Mouse (Mus musculus) thymus, adult 18-20 months (tissue): Measurements from ENCODE around the gene Zfp462.
"Not testable (repeated sequence)": the region's sequence is repeated elsewhere in the genome, so short reads cannot be mapped to it uniquely, and the experiment has no call there.

Experiments
- DNase-seq, 2 experiments: peaks; one replicate each; pipeline ENCODE4 v3.0.0; 2022; ENCODE audit warnings: mixed read lengths in 2 of 2

Gene Zfp462

GRCm38 (mm10) chr4:54953657-54954395, 9.0 kb downstream of the Zfp462 start:
- no peak for DNase-seq

GRCm38 (mm10) chr4:54954455-54954854, 9.6 kb downstream of the Zfp462 start:
- DNase-seq, result no peak

GRCm38 (mm10) chr4:54960776-54961175, 15.9 kb downstream of the Zfp462 start:
- DNase-seq, result no peak

GRCm38 (mm10) chr4:54962141-54962540, 17.3 kb downstream of the Zfp462 start:
- no peak for DNase-seq

DNA sequence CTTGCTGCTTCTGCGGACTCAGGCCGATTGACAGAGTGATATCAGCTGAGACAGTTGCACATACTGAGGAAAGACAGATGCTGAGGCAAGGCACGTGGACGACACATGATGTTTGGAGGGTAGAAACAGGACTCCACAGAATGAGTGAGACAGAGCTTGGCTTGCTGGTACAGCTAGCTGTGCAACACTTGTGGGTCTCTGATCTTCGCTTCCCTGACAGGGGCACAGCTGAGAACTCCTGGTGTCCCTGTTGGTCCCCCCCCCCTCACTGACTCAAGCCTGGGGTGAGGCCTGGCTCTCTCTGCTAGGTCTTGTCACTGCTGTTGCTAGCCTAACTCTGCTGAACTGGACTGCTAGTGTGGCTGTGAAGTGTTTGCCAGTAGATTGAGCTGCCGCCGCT, 18.7 kb downstream of the Zfp462 start:
- no peak for DNase-seq

DNA sequence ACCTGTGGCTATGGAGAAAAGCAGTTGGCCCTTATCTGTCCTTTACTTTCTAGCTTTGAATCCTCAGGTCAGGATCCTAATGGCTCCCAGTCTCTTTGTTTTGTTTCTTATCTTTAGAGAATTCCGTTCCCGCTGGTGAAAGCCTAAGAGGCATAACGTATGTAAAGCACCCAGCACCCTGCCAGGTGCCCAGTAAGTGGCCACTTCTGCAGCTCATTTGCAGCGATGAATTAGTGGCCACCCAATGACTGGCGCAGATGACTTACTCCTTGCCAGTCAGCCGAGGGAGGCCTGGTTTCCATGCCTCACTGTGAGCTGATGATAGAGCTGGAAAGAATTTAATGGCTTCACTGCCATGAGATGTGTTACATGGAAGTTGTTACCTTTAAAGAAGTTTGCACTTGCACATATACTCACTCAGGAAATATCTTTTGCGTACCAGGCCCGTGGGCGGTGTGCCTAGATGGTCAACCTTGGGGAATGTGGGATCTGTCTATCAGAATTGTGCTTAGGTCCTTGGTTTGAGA, 20.4 kb downstream of the Zfp462 start:
- no peak for DNase-seq

GRCm38 (mm10) chr4:54966161-54966806, 21.4 kb downstream of the Zfp462 start:
- no peak for DNase-seq

GRCm38 (mm10) chr4:54967166-54967565, 22.3 kb downstream of the Zfp462 start:
- DNase-seq, result no peak

GRCm38 (mm10) chr4:54967721-54968120, 22.9 kb downstream of the Zfp462 start:
- no peak for DNase-seq

DNA sequence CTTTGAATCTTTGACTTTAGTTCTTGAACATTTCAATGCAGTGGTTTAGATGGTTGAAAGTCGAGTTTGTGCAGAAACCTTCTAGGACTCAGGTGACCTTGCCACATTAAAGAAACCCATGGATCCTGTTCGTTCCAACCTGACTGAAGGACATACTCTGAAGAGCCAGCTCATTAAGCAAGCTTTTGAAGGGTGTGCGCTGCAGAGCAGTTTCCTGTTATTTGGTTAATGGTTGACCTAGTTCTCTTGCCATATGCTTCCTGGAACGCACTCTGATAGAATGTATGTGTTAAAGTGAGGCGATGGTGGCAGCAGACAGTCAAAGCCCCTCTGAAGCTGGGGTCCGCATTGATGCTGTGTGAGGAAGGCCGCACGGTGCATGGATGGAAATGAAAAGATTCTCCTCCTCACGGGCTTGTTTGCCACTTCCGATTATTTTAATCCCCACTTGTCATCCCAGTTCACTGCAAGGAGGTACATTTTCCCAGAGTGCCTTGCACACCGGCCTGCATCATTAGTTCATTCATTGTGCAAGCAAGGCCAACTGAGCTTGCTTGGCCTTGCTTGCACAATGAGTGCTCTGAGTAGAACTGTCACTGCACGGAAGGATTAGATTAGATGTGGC, 24.9 kb downstream of the Zfp462 start:
- no peak for DNase-seq

DNA sequence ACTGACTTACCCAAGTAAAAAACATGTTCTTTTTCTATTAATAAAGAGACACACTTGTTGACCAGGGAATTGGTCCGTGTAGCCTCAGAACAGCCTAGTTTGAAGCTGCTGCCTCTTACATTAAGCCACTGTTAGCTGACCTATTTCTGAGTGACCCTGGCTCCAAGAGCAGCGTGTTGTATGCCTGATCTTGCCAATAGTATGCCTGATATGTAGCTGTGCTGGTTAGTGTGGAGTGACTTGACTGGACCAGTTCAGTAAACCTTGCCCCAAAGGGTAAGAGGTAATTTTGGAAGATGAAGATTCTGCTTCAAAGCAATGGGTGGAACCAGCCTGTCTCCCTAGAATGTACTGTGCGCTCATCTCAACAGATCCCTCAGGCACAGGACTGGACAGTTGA, 26.5 kb downstream of the Zfp462 start:
- no peak for DNase-seq

DNA sequence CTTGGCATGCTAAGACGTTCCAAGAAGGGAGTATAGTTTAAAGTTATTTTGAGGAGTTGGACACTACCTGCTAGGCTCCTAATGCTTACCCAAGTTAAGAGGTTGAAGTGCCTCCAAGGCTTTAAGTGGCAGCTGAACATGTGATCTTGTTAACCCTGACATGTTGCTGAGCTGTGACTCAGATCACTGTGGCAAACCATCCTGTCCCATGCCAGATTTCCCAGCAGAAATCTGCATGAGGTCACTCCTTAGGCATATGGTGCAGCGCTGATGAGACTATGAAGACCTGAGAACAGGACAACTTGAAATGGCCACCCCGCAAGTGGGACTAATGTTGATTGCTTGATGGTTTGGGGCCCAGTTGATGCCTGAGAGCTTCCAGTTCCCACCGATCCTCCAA, 27.2 kb downstream of the Zfp462 start:
- no peak for DNase-seq

GRCm38 (mm10) chr4:54972827-54973560, 28.1 kb downstream of the Zfp462 start:
- no peak for DNase-seq

DNA sequence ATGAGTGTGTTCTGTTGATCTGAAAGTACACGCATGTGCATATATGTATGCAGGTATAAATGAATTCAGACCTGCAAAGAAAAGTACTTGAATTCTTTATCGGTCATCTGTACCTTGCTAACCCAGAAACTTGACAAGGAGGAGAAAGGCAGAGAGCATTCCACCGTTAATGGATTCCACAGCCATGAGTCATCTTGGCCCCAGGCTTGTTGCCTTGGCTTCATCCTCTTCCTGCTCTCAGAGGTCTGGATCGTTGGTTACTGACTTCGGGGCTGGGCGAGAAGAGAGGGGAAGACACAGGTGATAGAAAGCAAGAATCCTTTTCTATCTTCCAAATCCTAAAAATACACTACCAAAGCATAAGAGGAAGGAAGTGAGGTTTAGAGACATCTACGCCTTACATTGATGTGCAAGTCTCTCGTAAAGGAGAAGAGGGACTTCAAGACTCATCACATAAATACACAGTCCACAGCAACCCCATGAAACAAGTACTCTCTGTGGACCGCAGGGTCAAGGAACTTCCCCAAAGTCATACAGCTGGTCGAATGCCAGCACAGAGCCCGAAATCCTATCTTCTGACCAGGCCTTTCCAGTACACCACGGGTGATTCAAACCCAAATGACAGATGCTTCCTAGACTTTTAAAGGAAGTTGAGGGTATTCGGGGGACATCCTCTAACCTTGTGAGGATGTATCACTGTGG, 35.1 kb downstream of the Zfp462 start:
- no peak for DNase-seq

DNA sequence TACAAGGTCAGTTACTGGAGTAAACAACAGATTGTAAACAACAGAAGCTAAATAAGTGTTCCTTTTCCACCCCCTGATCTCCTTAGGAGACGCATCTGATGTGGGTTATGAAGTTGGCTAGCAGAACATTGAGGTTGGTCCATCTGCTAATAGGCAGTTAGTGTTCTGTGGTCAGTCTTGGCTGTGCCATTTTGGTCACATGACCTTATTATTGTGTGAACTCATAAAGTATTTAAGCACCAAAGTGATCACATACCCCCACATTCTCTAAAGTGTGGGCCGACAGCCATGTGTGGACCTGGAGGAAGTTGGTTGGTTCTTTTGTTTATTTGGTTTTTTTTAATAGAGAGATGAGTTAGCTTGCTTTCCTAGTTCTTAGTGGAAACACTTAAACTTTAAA, 39.7 kb downstream of the Zfp462 start:
- no peak for DNase-seq

DNA sequence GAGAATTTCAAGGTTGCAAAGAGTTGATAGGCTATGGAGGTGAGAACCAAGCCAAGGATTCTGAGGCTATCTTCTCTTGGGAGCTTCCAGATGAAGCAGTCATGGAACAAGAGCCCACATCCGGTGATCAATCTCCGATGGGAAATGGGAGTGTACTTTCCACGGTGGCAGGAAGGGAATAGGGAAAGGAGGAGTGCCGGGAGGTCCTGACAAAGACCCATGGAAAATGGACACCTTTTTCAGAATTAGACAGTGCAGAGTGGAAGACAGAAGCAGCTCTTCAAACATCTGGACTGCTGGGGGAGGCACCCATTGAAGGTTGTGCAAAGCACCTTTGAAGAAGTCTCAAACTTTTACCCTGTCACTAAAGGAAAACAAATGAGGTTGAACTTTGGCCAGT, 41.8 kb downstream of the Zfp462 start:
- no peak for DNase-seq

GRCm38 (mm10) chr4:54987256-54987655, 42.4 kb downstream of the Zfp462 start:
- no peak for DNase-seq

DNA sequence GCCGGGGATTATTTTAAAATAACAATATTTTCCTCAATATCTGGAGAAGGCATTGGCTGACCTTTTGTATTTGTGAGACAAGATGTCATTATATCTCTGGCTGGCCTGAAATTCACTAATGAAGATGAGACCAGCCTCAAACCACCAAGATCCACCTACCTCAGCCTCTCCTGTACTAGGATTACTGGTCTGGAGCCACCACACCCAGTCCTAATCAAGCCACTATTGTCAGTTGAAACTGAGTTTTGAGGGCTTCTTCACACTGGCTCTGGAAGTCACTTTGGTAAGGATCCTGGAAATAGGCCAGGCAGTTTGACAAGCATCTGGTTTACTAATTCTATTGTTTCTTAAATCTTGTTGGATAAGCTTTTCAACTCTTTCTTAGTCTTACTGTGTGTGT, 43.1 kb downstream of the Zfp462 start:
- no peak for DNase-seq

DNA sequence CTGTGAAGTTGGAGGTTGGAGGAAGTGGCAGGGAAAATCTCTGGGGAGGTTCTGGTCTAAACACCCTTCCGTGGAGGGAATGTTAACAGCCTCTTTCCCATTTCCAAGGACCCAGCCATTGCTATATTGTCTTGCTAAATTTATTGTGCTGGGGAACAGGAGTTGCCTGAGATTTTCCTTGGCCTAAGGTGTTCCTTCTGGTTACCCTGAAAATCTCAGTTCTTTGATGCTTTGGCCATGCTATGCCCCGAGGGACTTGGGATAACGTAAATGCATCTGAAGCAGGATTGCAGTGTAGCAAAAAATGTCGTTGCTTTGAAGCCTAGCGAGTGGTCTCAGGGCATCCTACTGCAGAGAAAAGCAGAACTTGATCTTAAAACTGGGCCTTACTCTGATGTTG, 47.1 kb downstream of the Zfp462 start:
- DNase-seq, result no peak

DNA sequence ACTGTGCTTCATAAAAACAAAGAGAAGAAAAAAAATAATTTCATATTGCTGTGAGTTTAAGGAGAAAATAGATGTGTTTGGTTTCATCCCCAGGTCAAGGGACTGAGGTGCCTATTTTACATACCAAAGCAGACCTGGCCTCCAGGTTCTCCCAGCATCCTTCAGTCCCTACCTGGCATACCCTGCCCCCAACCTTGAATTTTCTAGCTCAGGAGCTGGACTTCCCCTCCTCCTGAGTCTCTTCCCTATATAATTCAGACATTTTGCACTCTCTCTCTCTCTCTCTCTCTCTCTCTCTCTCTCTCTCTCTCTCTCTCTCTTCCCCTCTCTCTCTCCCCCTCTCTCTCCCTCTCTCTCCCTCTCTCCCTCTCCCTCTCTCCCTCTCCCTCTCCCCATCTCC, 48.2 kb downstream of the Zfp462 start:
- DNase-seq, result not testable (repeated sequence)

GRCm38 (mm10) chr4:54995258-54995657, 50.4 kb downstream of the Zfp462 start:
- no peak for DNase-seq

GRCm38 (mm10) chr4:54996064-54996463, 51.2 kb downstream of the Zfp462 start:
- DNase-seq, result no peak
